Mouse (Mus musculus) MEL (cell line): ENCODE results near the gene Trmt10c.

Source experiments
- CTCF ChIP-seq, 3 experiments: IDR thresholded peaks in 2 of 3; conservative IDR thresholded peaks in 1 of 3; 2 replicates each; pipeline ENCODE4 v1.5.1; 2011 to 2012; ENCODE audit warnings: low read length in 3 of 3, low read depth in 2 of 3, mild to moderate bottlenecking in 2 of 3, improper control_type of control experiment in 1 of 3, inconsistent platforms in 1 of 3, mixed read lengths in 1 of 3, moderate library complexity in 1 of 3; ENCODE audit not compliant: control insufficient read depth in 1 of 3, insufficient read depth in 1 of 3, poor library complexity in 1 of 3, severe bottlenecking in 1 of 3
- EP300 ChIP-seq, 2 experiments: IDR thresholded peaks; 2 replicates each; pipeline ENCODE4 v1.6.1; 2011; ENCODE audit warnings: improper control_type of control experiment in 2 of 2, low read length in 2 of 2, low read depth in 1 of 2, mild to moderate bottlenecking in 1 of 2
- MAZ ChIP-seq: IDR thresholded peaks from 2 replicates; pipeline ENCODE4 v1.6.1; 2012; ENCODE audit warnings: low read depth, mild to moderate bottlenecking, inconsistent platforms, low read length, improper control_type of control experiment
- MYC ChIP-seq: IDR thresholded peaks from 2 replicates; pipeline ENCODE4 v1.6.1; 2011; ENCODE audit warnings: low read depth, mild to moderate bottlenecking, low read length, improper control_type of control experiment, moderate library complexity
- SMC3 ChIP-seq: IDR thresholded peaks from 2 replicates; pipeline ENCODE4 v1.6.1; 2011; ENCODE audit warnings: low read depth, low read length, improper control_type of control experiment
- UBTF ChIP-seq: IDR thresholded peaks from 2 replicates; pipeline ENCODE4 v1.6.1; 2012; ENCODE audit warnings: low read depth, mild to moderate bottlenecking, inconsistent platforms, low read length, improper control_type of control experiment, moderate library complexity, borderline replicate concordance; ENCODE audit not compliant: insufficient read depth
- ZC3H11A ChIP-seq: IDR thresholded peaks from 2 replicates; pipeline ENCODE4 v1.6.1; 2012; ENCODE audit warnings: low read depth, mild to moderate bottlenecking, inconsistent platforms, low read length, improper control_type of control experiment

DNA sequence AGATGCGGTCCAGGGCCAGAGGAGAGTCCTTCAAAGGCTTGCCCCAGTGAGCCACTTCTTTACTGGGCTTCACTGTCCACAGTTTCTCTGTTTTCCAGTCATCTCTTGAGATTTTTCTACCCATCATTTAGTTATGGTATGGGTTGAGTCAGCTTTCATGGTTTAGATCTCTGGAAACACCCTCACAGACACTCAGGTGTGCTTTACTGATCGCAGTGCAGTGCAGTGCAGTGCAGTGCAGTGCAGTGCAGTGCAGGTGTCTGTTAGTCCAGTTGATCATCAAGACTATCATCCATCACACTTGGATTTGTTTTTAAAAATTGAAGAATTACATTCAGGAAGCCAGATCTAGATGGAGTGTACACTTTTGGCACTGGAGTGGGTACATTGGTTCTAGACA is 48.7 kb upstream of the Trmt10c start:
- TF ChIP-seq MYC (no peak), ZC3H11A (no peak), UBTF (no peak), EP300 (IDR thresholded peaks at IDR 0.05; ENCODE audit: low read depth in 1 of 2, low read length in 2 of 2) (no peak), CTCF (IDR thresholded peaks at IDR 0.05 in 2 of 3, conservative IDR thresholded peaks at IDR 0.05 in 1 of 3; ENCODE audit: control insufficient read depth in 1 of 3, insufficient read depth in 1 of 3, low read depth in 2 of 3, low read length in 3 of 3, poor library complexity in 1 of 3, severe bottlenecking in 1 of 3) (no peak), MAZ (no peak), SMC3 (no peak)
